Mouse (Mus musculus) myocyte (in vitro differentiated cells): Measurements from ENCODE around the gene Abcc4. TPM values are rescaled to one million over a fixed set of nuclear protein-coding genes. Genes with fewer than 3 reads are reported as not detected.
"Not testable (repeated sequence)": the region's sequence is repeated elsewhere in the genome, so short reads cannot be mapped to it uniquely, and the experiment has no call there.

ENCODE experiments used
- H3K27me3 ChIP-seq: one replicate; pipeline ENCODE4 v1.6.1; 2011; ENCODE audit not compliant: control insufficient read depth, insufficient read depth, insufficient read length
- H3K36me3 ChIP-seq: one replicate; pipeline ENCODE4 v1.6.1; 2011; ENCODE audit not compliant: control insufficient read depth, insufficient read depth
- H3K4me2 ChIP-seq: one replicate; pipeline ENCODE4 v1.6.1; 2011; ENCODE audit warnings: low read depth, control low read depth
- H3K4me3 ChIP-seq: one replicate; pipeline ENCODE4 v1.5.1; 2011; ENCODE audit warnings: mild to moderate bottlenecking, control low read depth, moderate library complexity
- H3K79me2 ChIP-seq: one replicate; pipeline ENCODE4 v1.6.1; 2011; ENCODE audit not compliant: control insufficient read depth, insufficient read depth
- H3ac ChIP-seq: one replicate; pipeline ENCODE4 v1.6.1; 2011; ENCODE audit not compliant: control insufficient read depth, insufficient read length
- CEBPB ChIP-seq: IDR thresholded peaks from 2 replicates; pipeline ENCODE4 v1.6.1; 2011; ENCODE audit warnings: mild to moderate bottlenecking, moderate library complexity; ENCODE audit not compliant: poor library complexity, insufficient read depth, severe bottlenecking
- E2F4 ChIP-seq: IDR thresholded peaks from one replicate; pipeline ENCODE4 v1.6.1; 2011; ENCODE audit warnings: mild to moderate bottlenecking, control low read depth, moderate library complexity; ENCODE audit not compliant: insufficient read depth
- MAX ChIP-seq: IDR thresholded peaks from one replicate; pipeline ENCODE4 v1.6.1; 2011; ENCODE audit warnings: low read depth, mild to moderate bottlenecking, control low read depth
- MYOD1 ChIP-seq, 3 experiments: IDR thresholded peaks; one replicate each; pipeline ENCODE4 v1.6.1; 2011; ENCODE audit warnings: control low read depth in 2 of 3, low read depth in 2 of 3, mild to moderate bottlenecking in 2 of 3, moderate library complexity in 1 of 3; ENCODE audit not compliant: insufficient read length in 2 of 3, control insufficient read depth in 1 of 3
- MYOG ChIP-seq, 3 experiments: IDR thresholded peaks; one replicate each; pipeline ENCODE4 v1.6.1; 2011; ENCODE audit warnings: control low read depth in 2 of 3, low read depth in 2 of 3, mild to moderate bottlenecking in 2 of 3; ENCODE audit not compliant: insufficient read length in 2 of 3, control insufficient read depth in 1 of 3, insufficient read depth in 1 of 3
- POLR2A ChIP-seq: IDR thresholded peaks from one replicate; pipeline ENCODE4 v1.6.1; 2011; ENCODE audit warnings: low read depth, mild to moderate bottlenecking, control low read depth, moderate library complexity; ENCODE audit not compliant: insufficient read length
- POLR2AphosphoS2 ChIP-seq: IDR thresholded peaks from one replicate; pipeline ENCODE4 v1.6.1; 2011; ENCODE audit warnings: low read depth, control low read depth; ENCODE audit not compliant: insufficient read length
- REST ChIP-seq: IDR thresholded peaks from one replicate; pipeline ENCODE4 v1.6.1; 2011; ENCODE audit warnings: mild to moderate bottlenecking, control low read depth, moderate library complexity; ENCODE audit not compliant: insufficient read depth, insufficient read length
- SRF ChIP-seq: IDR thresholded peaks from one replicate; pipeline ENCODE4 v1.6.1; 2011; ENCODE audit warnings: low read depth; ENCODE audit not compliant: control insufficient read depth, insufficient read length
- TCF12 ChIP-seq: IDR thresholded peaks from one replicate; pipeline ENCODE4 v1.6.1; 2011; ENCODE audit warnings: mild to moderate bottlenecking, control low read depth; ENCODE audit not compliant: poor library complexity, insufficient read depth, severe bottlenecking
- TCF3 ChIP-seq: IDR thresholded peaks from one replicate; pipeline ENCODE4 v1.6.1; 2011; ENCODE audit warnings: low read depth, control low read depth; ENCODE audit not compliant: insufficient read length
- USF1 ChIP-seq: IDR thresholded peaks from one replicate; pipeline ENCODE4 v1.6.1; 2011; ENCODE audit warnings: low read depth, mild to moderate bottlenecking, control low read depth, moderate library complexity
- polyA plus RNA-seq: library from polyadenylated mRNA; unstranded; fragments of >200 nt; fragmentation: generic; extraction: Trizol; gene quantifications from one replicate; pipeline ENCODE4 v1.2.1, GENCODE M21; 2012; ENCODE audit warnings: missing spikeins

The Abcc4 gene
- polyA plus RNA-seq, 1 experiment, result 6.3 TPM

GRCm38 (mm10) chr14:118674705-118675139, 31.3 kb downstream of the Abcc4 start:
- H3K4me3 ChIP-seq, result no peak overlapping the region
- H3ac ChIP-seq, result no peak overlapping the region
- TF ChIP-seq MYOG (IDR thresholded peaks at IDR 0.05; ENCODE audit: control insufficient read depth in 1 of 3, insufficient read depth in 1 of 3, insufficient read length in 2 of 3, low read depth in 2 of 3), result peak; percentile 18 to 96 (median 86)
- TF ChIP-seq POLR2AphosphoS2, result no peak
- TF ChIP-seq TCF12, result peak; percentile 20
- no peak for TF ChIP-seq POLR2A
- peak; percentile 69 for TF ChIP-seq TCF3
- TF ChIP-seq SRF, result no peak
- TF ChIP-seq REST, result no peak
- TF ChIP-seq MYOD1 (IDR thresholded peaks at IDR 0.05; ENCODE audit: control insufficient read depth in 1 of 3, insufficient read length in 2 of 3, low read depth in 2 of 3), result peak in 2 of 3 experiments; percentile 87
- TF ChIP-seq E2F4, result no peak
- no peak for TF ChIP-seq USF1
- no peak for TF ChIP-seq MAX
- TF ChIP-seq CEBPB, result no peak
- no peaks in the 10 kb centered on the region for H3K27me3 ChIP-seq
- H3K79me2 ChIP-seq, result no peaks in the 10 kb centered on the region
- H3K4me2 ChIP-seq, result peak overlapping the region; percentile 18
- H3K36me3 ChIP-seq, result no peaks in the 10 kb centered on the region

- Histone ChIP-seq H3K4me3 (no peak overlapping the region), H3K36me3 (no peaks in the 10 kb centered on the region), H3ac (no peak overlapping the region), H3K4me2 (peak overlapping the region; percentile 18), H3K27me3 (no peaks in the 10 kb centered on the region), H3K79me2 (no peaks in the 10 kb centered on the region)
- no peak for TF ChIP-seq MYOG (IDR thresholded peaks at IDR 0.05; ENCODE audit: control insufficient read depth in 1 of 3, insufficient read depth in 1 of 3, insufficient read length in 2 of 3, low read depth in 2 of 3)
- TF ChIP-seq CEBPB, result no peak
- TF ChIP-seq POLR2A, result no peak
- no peak for TF ChIP-seq TCF3
- no peak for TF ChIP-seq REST
- TF ChIP-seq TCF12, result no peak
- no peak for TF ChIP-seq MAX
- TF ChIP-seq POLR2AphosphoS2, result no peak
- TF ChIP-seq E2F4, result no peak
- no peak for TF ChIP-seq SRF
- TF ChIP-seq MYOD1 (IDR thresholded peaks at IDR 0.05; ENCODE audit: control insufficient read depth in 1 of 3, insufficient read length in 2 of 3, low read depth in 2 of 3), result no peak
- no peak for TF ChIP-seq USF1
Observed at GRCm38 (mm10) chr14:118674224-118674623, 31.8 kb downstream of the Abcc4 start.

DNA sequence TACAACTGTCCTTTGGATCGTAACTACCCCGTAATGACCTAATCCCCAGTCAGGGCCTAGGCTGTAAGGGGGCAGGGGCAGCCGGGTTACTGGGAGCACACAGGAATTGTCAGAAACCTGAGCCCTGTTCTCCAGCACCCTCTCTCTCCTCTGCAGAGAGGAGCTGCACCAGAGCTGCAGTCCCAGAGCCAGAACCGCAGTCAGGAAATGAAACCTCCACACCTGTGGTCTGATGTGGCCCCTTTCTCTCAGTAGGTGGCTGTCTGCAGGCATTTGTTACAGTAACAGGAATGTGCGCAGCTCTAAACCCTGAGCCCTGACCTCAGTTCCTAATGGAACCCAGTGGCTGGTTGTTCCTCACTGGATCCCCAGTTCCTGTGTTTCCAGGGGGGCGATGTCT, 32.5 kb downstream of the Abcc4 start:
- no peak overlapping the region for H3K4me3 ChIP-seq
- H3K79me2 ChIP-seq, result no peaks in the 10 kb centered on the region
- no peak for TF ChIP-seq POLR2A
- no peaks in the 10 kb centered on the region for H3K36me3 ChIP-seq
- no peak overlapping the region for H3ac ChIP-seq
- no peak overlapping the region for H3K4me2 ChIP-seq
- no peaks in the 10 kb centered on the region for H3K27me3 ChIP-seq

DNA sequence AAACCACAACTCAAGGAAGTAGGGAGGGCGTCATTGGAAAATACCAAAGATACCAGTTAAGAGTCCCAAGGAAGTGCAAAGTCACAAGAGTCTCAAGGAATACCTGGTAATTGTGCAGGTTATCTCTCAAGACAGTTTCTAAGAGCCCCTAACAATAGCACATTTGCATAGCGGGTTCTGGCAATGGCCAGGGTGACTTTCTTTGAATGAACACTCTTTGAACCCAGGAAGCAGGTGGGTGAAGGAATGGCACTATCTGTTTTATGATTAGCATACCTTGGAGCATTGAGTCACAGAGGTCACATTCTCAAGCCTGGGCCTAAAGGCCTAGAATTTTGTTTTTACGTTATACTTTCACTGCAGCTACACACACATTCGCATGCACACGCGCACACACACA, 33.1 kb downstream of the Abcc4 start:
- H3K4me3 ChIP-seq, H3ac ChIP-seq, H3K36me3 ChIP-seq, H3K79me2 ChIP-seq, H3K27me3 ChIP-seq, H3K4me2 ChIP-seq: not testable (repeated sequence)

DNA sequence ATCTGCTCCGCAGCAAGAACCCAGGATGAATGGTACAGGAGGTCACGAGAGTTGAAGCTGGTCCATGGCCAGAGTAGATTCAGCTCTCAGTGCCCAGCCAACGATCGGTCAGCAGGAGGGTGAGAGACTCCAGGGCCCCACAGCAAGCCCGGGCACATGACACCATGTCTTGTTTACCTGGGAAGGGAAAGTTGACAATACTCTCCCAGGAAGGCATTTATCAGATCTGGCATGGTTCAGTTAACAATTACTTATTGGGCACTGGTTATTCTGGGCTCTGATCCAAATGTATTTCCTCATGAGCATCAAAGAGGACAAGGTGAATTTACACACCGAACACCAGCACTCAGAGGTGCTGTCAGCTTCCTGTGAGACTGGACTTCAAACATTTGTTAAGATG, 38.5 kb downstream of the Abcc4 start:
- no peak for TF ChIP-seq CEBPB
- no peak for TF ChIP-seq USF1
- TF ChIP-seq TCF3, result no peak
- no peak for TF ChIP-seq MAX
- TF ChIP-seq MYOD1 (IDR thresholded peaks at IDR 0.05; ENCODE audit: control insufficient read depth in 1 of 3, insufficient read length in 2 of 3, low read depth in 2 of 3), result no peak
- no peak for TF ChIP-seq MYOG (IDR thresholded peaks at IDR 0.05; ENCODE audit: control insufficient read depth in 1 of 3, insufficient read depth in 1 of 3, insufficient read length in 2 of 3, low read depth in 2 of 3)
- TF ChIP-seq POLR2A, result no peak
- no peak for TF ChIP-seq SRF
- no peak for TF ChIP-seq TCF12
- TF ChIP-seq POLR2AphosphoS2, result no peak
- no peak for TF ChIP-seq E2F4
- TF ChIP-seq REST, result no peak
- Histone ChIP-seq H3K79me2 (no peaks in the 10 kb centered on the region), H3K4me3 (no peak overlapping the region), H3K4me2 (no peak overlapping the region), H3K27me3 (no peaks in the 10 kb centered on the region), H3ac (no peak overlapping the region), H3K36me3 (no peaks in the 10 kb centered on the region)
